Mouse (Mus musculus): ENCODE data around the gene Nrxn3.

Gene Nrxn3

GRCm38 (mm10) chr12:89976648-89977047 lies 1254.0 kb downstream of the Nrxn3 start:
- no peak for DNase-seq

DNA sequence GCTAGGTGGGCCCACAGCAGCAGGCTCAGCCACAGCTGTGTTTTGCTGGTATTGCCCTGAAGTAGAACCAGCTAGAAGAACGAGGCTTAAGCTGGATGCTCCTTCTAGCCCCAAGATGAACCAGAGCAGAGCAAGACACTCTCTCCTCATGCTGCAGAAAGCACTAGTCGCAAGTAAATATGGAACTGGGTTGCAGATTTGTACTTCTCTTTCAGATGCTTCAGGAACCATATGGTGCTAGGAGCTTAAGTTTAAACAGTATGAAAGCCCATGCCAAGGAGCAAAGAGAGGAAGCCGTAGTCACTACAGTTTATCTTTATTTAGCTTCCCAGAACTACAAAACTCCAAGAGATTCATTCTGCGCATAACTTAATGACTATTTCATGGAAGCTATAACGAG lies 1254.8 kb downstream of the Nrxn3 start:
- no peak for DNase-seq

GRCm38 (mm10) chr12:89979190-89979589 lies 1256.5 kb downstream of the Nrxn3 start:
- no peak for DNase-seq

DNA sequence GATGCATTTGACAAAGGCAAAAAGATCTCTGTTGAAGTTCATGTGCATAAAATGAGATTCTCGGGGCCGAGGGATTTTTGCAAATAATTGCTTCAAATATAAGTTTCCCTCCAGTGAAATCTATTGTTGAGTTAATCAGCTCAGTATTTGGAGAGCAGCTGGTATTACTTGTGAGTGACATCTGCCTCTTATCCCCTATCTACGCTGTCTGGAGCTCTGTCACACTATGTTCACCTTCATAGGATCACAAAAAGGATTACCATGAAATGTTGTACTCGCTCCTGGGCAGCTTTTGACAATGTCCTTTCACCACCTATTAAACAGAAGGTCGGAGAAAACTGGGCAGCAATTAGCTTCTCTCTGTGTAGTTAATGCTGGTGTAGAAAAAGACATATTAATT lies 1259.8 kb downstream of the Nrxn3 start:
- DNase-seq = no peak

GRCm38 (mm10) chr12:89983399-89983798 lies 1260.7 kb downstream of the Nrxn3 start:
- peak; percentile 65 for DNase-seq

GRCm38 (mm10) chr12:89986219-89986618 lies 1263.5 kb downstream of the Nrxn3 start:
- DNase-seq = no peak

DNA sequence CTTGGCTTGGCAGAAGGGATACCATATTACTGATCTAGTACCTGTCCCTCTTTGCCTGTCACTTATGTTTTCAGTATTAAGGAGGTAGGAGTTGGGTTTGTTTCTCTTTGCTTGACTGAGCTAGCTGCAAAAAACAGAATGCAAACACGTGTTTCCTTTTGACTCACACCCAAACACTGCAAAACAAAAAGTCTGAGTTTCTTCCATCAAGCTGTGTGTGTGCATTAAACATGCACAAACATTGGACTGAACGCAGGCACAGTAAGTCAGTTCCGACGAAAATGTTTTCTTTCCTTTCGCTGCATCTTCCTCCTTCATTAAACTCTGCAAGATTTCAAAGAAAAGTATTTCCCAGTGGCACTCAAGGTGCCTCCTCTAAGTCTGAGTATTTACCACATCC lies 1270.6 kb downstream of the Nrxn3 start:
- no peak for DNase-seq

DNA sequence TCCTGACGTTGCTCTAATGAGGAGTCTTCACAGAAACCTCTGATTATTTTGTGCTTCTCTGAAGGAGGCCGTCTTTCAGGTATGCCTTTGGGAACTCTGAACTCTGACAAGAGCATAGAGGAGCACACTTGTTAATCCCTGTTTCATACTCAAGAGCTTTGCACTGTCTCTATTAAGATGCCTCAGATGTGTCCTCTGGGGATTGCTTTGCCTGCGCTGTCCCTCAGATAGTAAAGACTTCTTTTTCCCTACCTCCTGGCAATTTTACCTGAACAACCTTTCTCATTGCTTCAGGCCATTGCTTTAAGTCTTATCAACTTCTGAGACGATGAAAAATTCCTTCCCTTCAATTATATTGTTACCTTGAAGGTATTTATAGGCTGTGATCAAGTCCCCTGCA lies 1272.7 kb downstream of the Nrxn3 start:
- DNase-seq = no peak

DNA sequence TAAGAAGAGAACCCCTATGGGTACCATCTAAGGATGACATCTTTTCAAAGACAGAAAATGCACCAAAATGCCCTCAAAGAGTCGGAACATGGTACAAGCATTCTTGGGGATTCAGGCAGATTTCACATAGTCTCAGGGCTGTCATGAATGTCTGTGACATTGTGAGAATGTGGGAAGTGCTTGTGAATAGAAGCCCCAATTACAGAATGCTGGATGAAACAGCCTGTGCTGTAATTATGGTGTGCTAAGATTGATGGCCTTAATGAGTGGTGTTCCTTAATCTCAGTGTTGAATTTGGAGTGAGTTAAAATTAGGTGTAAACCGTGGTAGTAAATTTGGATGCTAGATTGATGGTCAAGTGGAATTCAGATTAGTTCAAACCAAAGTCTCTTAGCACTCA lies 1287.6 kb downstream of the Nrxn3 start:
- no peak for DNase-seq

GRCm38 (mm10) chr12:90013958-90014357 lies 1291.3 kb downstream of the Nrxn3 start:
- no peak for DNase-seq

DNA sequence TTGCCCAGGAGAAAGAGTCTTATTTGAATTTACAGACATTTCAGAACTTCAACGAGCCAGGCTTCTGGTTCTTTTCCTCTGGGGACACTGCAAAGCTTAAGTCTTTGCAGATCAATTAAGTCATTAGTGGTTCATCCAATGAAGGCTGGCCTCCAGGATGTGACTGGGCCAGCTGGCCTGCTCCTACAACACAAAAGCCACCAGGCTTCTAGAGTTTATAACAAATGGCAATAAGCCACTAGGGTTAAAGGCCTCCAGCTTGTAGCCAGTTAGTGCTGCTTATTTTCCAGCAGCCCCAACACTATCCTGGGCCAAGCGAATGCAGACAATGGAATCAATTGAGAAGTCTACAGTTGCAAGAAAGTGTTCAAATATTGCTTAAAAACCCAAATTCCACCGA lies 1304.3 kb downstream of the Nrxn3 start:
- DNase-seq = peak; percentile 17 to 31

- DNase-seq = no peak
These were observed 1318.4 kb downstream of the Nrxn3 start for GRCm38 (mm10) chr12:90041038-90041437.

- no peak for DNase-seq
These were observed 1333.6 kb downstream of the Nrxn3 start for GRCm38 (mm10) chr12:90056256-90056655.

- DNase-seq = no peak
These were observed 1337.1 kb downstream of the Nrxn3 start for GRCm38 (mm10) chr12:90059786-90060185.

GRCm38 (mm10) chr12:90061312-90061711 lies 1338.6 kb downstream of the Nrxn3 start:
- DNase-seq = no peak

- DNase-seq = no peak
These were observed 1339.5 kb downstream of the Nrxn3 start for GRCm38 (mm10) chr12:90062219-90062618.

GRCm38 (mm10) chr12:90063443-90063842 lies 1340.8 kb downstream of the Nrxn3 start:
- DNase-seq = peak; percentile 38 to 42

GRCm38 (mm10) chr12:90085862-90086261 lies 1363.2 kb downstream of the Nrxn3 start:
- peak; percentile 90 to 93 for DNase-seq

DNA sequence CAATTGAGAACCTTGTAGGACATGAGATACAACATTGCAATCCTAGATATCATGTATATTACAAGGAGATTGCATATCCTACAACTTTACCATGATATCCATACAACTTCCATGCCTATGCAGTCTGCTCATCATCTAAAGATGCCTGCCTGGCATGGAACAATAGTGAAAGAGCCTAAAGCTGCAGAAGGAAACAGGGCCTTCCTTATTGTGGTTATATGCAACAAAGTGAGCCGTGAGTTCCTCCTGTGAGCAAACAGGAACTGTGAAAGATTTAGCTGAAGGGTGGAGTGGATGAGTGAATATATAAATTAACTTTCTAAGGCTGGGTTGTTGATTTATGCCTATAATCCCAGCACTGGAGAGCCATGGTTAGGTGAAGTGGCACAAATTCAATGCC lies 1373.1 kb downstream of the Nrxn3 start:
- DNase-seq = no peak

DNA sequence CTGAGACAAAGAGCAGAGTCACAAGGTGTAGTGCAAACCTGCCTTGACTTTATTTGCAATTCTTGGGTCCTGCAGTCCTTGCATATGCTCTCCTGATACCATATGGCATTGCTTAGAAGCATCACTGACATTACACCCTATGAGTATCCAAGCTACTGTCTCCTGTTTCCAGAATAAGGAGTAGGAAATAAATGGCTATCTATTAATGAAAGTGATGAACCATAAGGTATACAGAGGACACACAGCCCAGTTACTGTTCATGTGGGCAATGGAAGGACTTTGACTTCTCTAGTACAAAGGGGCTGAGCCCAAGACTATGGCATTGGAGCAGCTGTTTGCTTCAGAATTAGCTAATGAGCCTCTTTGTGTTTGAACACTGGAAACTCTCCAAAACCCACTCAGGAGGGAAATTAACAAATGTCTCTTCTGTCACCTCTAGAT lies 1390.7 kb downstream of the Nrxn3 start:
- peak; percentile 55 to 63 for DNase-seq

GRCm38 (mm10) chr12:90131927-90132869 lies 1409.5 kb downstream of the Nrxn3 start:
- no peak for DNase-seq

- DNase-seq = peak; percentile 80 to 81
These were observed 1419.3 kb downstream of the Nrxn3 start for GRCm38 (mm10) chr12:90142011-90142410.

GRCm38 (mm10) chr12:90144247-90144646 lies 1421.6 kb downstream of the Nrxn3 start:
- peak; percentile 43 to 64 for DNase-seq

DNA sequence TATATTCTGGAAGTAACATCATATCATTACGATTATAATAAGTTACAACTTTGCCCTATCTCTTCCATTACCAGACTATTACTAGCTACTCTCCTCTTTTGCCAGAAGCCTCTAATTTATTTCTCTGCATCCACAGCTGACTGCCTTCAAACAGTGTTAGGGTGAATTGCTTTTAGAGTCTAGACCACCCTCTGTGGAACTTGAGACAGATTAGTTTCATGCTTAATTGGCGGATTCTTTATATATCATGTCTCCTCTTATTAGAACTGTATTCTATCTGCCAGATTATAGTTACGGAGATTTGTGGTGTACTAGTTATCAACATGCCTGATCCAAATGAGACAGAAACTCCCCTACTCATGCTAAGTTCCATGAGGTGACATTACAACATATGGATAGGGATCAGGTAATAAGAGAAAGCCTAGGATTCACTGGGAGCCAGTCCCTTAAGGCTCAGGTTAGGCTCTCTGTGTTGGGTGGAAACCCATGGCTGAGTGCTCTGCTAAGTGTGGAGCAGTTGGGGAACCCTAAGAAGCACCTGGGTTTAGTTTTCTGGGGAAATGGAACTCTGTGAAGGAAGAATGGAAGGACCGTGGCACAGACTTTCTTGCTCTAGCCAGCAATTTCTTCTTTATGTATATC lies 1435.6 kb downstream of the Nrxn3 start:
- no peak for DNase-seq
